Comparison of ENCODE assay signal across 1 mouse cellular context in the genomic region with DNA sequence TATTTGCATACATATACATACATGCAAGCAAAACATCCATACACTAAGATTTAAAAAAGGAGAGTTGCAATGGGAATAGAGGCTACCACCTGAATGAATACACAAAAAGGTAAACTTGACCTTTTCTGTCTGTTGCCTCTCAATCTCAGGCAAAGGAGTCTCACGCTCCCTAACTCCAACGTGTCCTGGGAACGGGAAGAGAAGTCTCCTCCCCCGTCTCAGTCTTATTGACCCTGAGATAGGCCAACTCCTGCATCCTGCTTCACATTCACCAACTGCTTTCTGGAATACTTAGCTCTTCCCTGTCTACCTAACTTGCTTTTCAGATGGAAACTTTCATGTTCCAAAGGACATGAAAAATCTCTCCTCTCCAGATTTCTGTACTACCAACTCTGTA.
TF ChIP-seq lines count a peak whose summit lies in the region.

No protein-coding gene starts in this region.

TF ChIP-seq in MEL, 35 proteins besides CTCF, POLR2A, EP300 and RAD21:
- no peak for TF ChIP-seq POLR2AphosphoS5 (IDR thresholded peaks at IDR 0.05; ENCODE audit: borderline replicate concordance, low read depth, low read length)
- 0 out of 2 replicates have a peak, but pooled peaks have one; percentile 0 for TF ChIP-seq SMC3 (IDR thresholded peaks at IDR 0.05; ENCODE audit: low read depth, low read length)
